Mouse (Mus musculus): ENCODE results near the gene Abca1. TPM values are rescaled to one million over a fixed set of nuclear protein-coding genes. Genes with fewer than 3 reads are reported as not detected.

Abca1 gene
- polyA plus RNA-seq, 2 experiments from 2014 or later = 3.2 to 3.4 TPM

- no peak for ATAC-seq
Observed at GRCm38 (mm10) chr4:53148817-53149216, 10.9 kb downstream of the Abca1 start.

- no peak for ATAC-seq
Observed at GRCm38 (mm10) chr4:53147454-53147853, 12.2 kb downstream of the Abca1 start.

- no peak for ATAC-seq
Observed at GRCm38 (mm10) chr4:53147046-53147445, 12.6 kb downstream of the Abca1 start.

- no peak for ATAC-seq
Observed at GRCm38 (mm10) chr4:53146227-53146949, 13.3 kb downstream of the Abca1 start.

GRCm38 (mm10) chr4:53145434-53146168 is 14.1 kb downstream of the Abca1 start:
- ATAC-seq = no peak

- no peak for ATAC-seq
Observed at GRCm38 (mm10) chr4:53144571-53144970, 15.1 kb downstream of the Abca1 start.

- ATAC-seq = no peak
Observed at GRCm38 (mm10) chr4:53144021-53144420, 15.7 kb downstream of the Abca1 start.

GRCm38 (mm10) chr4:53140678-53141077 is 19.0 kb downstream of the Abca1 start:
- ATAC-seq = no peak

- no peak for ATAC-seq
Observed at GRCm38 (mm10) chr4:53139495-53139894, 20.2 kb downstream of the Abca1 start.

GRCm38 (mm10) chr4:53138974-53139373 is 20.7 kb downstream of the Abca1 start:
- ATAC-seq = no peak

- no peak for ATAC-seq
Observed at GRCm38 (mm10) chr4:53137087-53137486, 22.6 kb downstream of the Abca1 start.

GRCm38 (mm10) chr4:53134816-53135215 is 24.9 kb downstream of the Abca1 start:
- ATAC-seq = no peak

GRCm38 (mm10) chr4:53133995-53134394 is 25.7 kb downstream of the Abca1 start:
- no peak for ATAC-seq

- no peak for ATAC-seq
Observed at GRCm38 (mm10) chr4:53131538-53131937, 28.2 kb downstream of the Abca1 start.

- no peak for ATAC-seq
Observed at GRCm38 (mm10) chr4:53130622-53131517, 28.8 kb downstream of the Abca1 start.

- no peak for ATAC-seq
Observed at GRCm38 (mm10) chr4:53129716-53130301, 29.9 kb downstream of the Abca1 start.

GRCm38 (mm10) chr4:53127266-53127665 is 32.4 kb downstream of the Abca1 start:
- ATAC-seq = no peak

- no peak for ATAC-seq
Observed at GRCm38 (mm10) chr4:53126794-53127193, 32.9 kb downstream of the Abca1 start.

- no peak for ATAC-seq
Observed at GRCm38 (mm10) chr4:53124837-53125490, 34.7 kb downstream of the Abca1 start.

GRCm38 (mm10) chr4:53122310-53122709 is 37.4 kb downstream of the Abca1 start:
- no peak for ATAC-seq

- no peak for ATAC-seq
Observed at GRCm38 (mm10) chr4:53121516-53122227, 38.0 kb downstream of the Abca1 start.
